Mouse (Mus musculus) left cerebral cortex, postnatal 10 days (tissue): Measurements from ENCODE around the gene Trim41. TPM values are rescaled to one million over a fixed set of nuclear protein-coding genes. Genes with fewer than 3 reads are reported as not detected.
"Not testable (repeated sequence)": the region's sequence is repeated elsewhere in the genome, so short reads cannot be mapped to it uniquely, and the experiment has no call there.

Experiments
- DNase-seq, 2 experiments: peaks; one replicate each; pipeline ENCODE4 v3.0.0; 2021 to 2022; ENCODE audit warnings: low spot score in 2 of 2, mixed read lengths in 1 of 2; ENCODE audit errors: extremely low spot score in 1 of 2
- intact Hi-C: fragments of 180-260 bp; cut with DNase I; formaldehyde crosslinking; loops from one replicate; pipeline ENCODE4 v1.15.1; 2025
- total RNA-seq, 2 experiments: library from RNA; stranded (reverse); gene quantifications; 2 replicates each; pipeline ENCODE4 v1.2.3; 2021

Trim41 gene
- total RNA-seq: 10 to 100 TPM; 44.0 to 48.2 TPM

DNA sequence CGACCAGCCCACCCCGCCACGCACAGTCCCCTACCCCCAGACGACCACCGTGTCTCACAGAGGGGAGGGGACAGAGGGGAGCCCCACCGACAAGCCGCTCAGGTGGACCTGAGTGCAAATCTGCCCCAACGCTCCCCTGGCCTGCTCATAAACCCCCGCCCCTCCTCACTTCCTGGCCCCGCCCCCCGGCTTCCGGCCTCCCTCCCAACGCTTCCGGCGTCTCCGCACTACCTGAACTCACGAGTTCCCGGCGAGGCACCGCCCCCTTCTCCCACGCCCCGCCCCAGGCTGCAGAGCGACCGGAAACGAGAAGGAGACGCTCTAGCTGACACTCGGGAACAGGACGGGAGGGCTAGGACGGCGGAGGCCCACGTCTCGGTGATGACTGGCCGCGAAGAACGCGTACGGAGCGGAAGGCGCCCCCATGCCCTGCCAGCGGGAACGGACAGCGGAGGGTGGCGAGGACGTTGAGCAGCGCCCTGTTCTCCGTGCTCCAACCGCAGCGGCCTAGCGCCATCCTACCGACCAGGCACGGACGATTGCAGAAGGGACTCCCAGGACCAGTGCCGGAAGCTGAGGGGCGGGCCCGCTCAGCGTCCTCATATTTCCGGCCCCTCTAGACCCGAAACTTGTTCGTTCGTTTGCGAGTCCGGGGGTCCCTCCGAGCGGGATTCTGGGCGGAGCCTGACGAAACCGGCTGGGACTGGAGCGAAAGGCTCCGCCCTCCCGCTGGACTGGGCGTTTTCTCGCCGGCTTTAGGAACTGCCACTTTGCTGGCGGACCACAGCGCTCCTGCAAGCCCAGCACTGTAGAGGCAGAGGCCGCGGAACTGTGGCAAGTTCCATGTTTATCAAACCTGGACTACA, at the start of gene Trim41:
TSS of gene Trim41 (minus strand) at position 554 of the 866 bp plus-strand sequence.
- DNase-seq: peak; percentile 97 to 100
- intact Hi-C loops: no loop called here

DNA sequence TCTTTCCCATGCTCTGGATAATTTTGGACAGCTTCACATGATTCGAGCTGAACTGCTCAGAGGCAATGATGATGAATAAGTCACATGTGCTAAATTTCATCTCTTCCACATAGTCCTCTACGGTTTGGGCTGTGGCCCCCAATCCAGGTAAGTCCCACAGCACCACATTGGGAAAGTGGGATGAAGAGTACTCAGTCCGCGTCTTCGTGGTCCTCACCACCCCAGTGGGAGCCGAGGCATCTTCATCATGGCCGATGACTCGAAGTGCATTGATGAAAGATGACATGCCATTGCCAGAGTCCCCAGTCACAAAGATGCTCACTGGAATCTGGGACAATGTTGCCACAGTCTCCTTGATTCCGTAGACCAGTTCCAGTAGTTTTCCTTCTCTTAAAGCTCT, 49.3 kb upstream of the Trim41 start:
- DNase-seq: no peak
- intact Hi-C loops: no loop called here

DNA sequence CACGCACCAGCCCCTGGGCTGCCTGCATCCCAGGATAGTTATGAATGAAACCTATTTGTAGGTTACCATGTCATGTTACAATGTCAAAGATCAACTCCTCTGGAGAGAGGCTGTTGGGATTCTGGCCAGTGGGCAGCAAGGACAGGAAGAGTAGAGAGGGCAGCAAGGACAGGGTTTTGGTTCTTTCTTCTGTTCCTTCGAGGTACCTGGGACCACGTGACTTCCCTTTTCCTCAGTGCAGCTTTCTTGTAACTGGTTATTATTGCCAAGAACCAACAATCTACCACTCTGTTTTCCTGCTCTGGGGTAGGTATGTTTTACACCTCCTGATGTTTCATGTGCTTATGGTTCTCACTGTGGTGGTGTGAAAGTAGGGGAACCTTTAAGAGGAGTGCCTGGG, 46.7 kb upstream of the Trim41 start:
- no peak for DNase-seq
- intact Hi-C loops: no loop called here

DNA sequence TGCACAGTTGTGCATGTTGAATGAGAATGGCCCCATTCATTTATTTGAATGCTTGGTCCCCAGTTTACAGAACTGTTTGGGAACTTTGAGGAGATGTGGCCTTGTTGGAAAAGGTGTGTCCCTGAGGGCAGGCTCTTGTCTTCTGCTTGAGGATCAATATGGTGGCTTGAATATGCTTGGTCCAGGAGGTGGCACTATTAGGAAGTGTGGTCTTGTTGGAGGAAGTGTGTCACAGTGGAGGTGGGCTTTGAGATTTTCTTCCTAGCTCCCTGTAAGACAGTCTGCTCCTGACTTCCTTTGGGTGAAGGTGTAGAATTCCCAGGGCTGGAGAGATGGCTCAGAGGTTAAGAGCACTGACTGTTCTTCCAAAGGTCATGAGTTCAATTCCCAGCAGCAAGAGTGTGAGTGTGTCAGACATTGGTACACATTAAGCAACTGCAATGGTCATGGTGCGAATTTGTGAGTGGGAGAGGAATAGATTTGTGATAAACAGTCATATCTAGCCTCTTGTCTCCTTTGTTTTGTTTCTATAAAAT, 45.7 kb upstream of the Trim41 start:
- intact Hi-C loops: no loop called here
- DNase-seq: no peak

DNA sequence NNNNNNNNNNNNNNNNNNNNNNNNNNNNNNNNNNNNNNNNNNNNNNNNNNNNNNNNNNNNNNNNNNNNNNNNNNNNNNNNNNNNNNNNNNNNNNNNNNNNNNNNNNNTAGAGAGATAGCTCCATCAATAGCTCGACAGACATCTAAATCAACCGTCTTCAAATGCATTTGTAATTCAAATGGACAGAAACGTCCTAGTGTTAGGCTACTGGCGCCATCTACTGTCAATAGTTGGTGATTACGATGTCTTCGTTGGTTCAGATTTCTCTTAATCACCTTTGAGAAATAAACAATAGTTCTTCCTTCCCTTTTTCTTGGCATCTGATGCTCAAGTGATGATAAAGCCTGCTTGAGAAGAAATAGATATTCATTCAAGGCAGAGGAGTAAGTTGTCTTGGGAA, 41.9 kb upstream of the Trim41 start:
- peak in 1 of 2 experiments; percentile 43 for DNase-seq
- intact Hi-C loops: no loop called here

DNA sequence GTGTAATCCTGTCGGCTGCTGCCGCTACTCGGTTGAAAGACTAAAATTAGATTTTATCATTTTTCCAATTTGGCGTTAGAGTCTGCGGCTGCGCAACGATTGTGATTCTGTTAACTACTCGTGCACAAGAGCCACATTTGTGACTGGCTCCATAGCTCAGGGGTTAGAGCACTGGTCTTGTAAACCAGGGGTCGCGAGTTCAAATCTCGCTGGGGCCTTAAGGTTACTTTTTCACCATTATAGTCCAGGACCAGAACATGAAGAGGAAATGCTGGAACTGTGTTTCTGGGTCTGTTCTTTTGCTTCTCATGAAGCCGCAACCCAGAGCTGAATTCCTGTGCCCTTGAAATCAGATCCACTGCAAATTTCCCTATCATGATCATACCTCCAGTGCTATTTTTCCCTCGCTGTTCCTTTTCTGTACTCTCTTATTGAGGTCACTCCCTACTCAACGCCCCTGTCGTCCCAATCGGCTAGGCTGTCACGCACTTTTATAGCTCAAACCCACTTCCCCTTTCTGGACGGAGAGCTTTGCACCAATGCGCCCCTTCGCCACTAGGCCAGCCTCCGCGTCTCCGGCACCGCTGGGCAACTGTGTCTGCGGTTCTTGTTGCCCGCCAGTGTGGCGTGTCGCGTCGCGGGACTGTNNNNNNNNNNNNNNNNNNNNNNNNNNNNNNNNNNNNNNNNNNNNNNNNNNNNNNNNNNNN, 36.5 kb upstream of the Trim41 start:
- DNase-seq: peak; percentile 80 to 88
- intact Hi-C loops: no loop called here

DNA sequence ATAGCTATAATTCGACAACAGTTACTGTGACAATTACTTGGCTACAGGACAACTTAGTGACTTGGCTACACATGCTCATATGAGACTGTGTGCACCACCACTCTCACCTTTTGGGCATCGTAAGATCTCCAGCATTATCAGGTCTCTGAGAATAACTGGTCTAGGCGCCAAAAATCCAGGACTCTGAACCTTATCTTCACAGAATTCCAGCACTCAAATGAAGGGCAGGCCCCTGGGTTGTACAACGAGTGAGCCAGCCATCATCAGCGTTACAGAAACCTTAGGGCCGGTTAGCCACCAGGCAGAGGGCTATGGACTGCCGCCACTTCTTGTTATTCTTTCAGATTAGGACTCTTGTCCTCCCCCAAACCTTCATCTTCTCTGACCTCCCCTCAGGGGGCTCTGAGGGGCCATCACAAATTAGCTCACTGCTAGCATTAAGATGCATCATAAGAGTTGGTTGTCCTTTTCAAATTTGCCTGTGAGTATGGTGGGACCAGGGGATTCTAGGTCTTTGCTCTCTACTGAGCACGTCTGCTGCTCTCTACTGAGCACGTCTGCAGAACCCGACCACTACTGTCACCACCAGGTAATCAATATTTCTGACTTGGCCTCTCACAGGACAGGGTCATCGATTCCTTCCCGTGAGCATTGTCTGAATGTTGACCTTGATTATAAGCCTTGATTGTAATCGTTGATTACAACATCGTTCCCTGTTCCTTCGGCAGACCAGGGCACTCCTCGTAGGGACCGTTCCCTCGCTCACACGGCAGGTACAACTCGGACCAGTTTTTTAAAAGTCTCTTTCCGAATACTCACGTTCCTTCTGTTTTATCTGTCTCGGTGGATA, 35.7 kb upstream of the Trim41 start:
- DNase-seq: no peak
- intact Hi-C loops: no loop called here

DNA sequence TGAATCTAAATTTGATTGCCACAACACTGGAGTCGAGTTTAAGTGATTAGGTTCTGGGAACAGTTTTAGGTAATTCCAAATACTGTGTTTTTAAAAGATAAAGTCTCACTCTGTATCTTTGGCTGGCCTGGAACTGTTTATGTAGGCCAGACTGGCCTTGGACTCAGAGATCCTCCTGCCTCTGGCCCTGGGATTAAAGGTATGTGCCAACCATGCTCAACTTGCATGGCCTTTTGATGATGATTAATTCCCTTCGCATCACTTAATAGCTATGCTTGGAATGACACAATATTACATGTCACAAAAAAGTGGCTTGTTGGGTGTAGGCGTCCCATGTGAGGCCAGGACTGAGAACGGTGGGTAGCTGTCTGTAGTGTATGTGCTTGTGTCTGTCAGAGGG, 35.0 kb upstream of the Trim41 start:
- intact Hi-C loops: no loop called here

DNA sequence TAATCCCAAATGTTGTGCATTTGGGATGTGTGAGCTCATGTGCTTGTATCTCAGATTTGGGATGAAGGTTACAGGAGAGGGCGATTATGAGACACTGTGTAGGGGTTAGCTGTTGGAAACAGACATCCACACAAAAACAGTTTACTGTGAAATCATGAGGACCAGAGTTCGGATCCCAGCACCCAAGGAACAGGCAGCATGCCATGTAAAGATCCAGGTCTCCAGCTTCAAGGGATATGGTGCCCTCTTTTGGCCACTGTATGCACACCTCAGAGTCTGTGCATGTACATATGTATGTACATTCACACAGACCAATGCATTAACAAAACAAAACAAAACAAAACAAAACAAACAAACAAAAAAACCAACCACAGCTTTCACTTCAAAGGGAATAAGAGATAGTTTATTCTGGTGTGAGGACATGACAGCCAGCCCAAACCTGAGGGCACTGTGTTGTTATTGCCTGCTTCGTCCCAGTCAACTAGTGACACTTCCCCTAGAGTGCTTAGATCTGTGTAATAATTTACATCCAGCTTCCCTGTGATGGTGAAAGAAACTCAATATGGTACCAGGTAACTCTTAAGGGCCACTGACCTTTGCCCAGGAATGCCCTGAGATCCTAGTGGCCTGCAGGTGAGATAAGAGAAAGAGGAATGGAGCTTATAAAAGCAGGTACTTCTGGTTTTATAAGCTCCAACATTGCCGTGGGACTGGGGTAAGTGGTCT, 34.3 kb upstream of the Trim41 start:
- no peak for DNase-seq
- intact Hi-C loops: no loop called here

More for the DNA sequence above, 35.0 kb upstream of the Trim41 start:
- DNase-seq: no peak

DNA sequence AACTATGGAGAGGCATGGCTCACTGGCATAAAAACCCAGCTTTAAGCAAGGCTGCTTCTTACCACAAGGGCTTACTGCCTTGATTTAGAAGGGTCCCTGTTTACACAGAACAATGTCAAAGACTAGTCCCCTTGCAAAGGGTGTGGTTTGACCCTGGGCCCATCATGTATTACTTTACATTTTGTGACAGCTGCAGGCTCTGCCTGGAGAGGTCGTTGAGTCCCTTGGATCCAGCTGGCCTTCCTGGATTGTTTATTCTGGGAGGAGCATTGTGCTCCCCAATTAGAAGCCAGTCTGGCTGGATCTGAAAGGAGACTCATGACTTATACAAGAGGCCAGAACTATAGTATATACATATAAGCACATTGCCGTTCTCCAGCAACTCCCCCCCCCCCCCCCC, 33.1 kb upstream of the Trim41 start:
- intact Hi-C loops: no loop called here
- DNase-seq: no peak

DNA sequence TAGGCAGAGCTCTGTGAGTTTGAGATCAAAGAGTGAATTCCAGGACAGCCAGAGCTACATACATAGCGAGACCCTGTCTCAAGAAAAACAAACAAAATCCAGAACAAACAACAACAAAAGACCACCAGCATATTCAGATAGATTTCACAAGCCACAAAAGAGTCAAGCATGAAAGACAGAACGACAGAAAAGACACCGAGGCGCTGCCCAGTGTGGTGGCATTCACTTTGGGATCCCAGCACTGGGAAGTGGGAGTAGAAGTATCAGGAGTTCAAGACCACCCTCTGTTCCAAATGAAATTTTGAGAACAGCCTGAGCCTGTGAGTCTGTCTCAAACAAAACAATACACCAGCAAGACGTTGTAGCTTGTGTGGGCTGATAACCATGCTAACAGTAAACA, 29.7 kb upstream of the Trim41 start:
- intact Hi-C loops: no loop called here

DNA sequence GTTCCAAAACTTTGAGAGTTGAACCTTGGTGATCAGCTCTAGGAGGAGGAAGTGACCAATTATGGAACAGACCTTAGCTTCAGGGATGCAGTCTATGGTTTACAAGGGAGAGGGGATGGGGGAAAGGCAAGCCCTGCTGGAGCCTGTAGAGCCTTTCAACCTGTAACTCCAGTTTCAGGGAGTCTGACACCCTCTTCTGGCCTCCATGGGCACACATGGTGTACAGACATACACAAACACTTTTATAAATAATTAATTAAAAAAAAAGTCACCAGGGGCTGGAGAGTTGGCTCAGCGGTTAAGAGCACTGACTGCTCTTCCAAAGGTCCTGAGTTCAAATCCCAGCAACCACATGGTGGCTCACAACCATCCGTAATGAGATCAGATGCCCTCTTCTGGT, 29.2 kb upstream of the Trim41 start:
- DNase-seq, intact Hi-C loops: not testable (repeated sequence)

More for the DNA sequence above, 29.7 kb upstream of the Trim41 start:
- no peak for DNase-seq

DNA sequence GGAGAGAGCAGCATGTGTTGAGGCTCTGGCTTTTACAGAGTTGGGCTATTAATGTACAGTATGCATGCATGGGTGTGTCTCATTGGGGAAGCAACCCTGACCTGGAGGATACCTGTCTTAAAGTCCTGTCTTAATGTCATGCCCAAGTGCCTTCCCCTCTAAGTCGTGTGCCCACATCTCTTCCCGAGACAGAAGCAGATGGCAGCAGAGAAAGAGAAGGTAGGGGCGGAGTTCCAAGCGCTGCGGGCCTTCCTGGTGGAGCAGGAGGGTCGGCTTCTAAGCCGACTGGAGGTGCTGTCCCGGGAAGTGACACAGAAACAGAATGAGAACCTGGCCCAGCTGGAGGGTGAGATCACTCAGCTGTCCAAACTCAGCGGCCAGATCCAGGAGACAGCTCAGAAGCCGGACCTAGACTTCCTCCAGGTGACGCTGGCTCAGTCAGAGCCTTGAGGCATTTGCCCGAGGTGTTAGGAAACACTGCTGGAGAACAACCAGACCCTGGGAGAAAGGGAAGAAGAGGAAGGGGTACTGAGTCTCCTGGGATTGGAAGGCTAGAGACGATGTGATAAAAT, 28.2 kb upstream of the Trim41 start:
- intact Hi-C loops: no loop called here
- no peak for DNase-seq

DNA sequence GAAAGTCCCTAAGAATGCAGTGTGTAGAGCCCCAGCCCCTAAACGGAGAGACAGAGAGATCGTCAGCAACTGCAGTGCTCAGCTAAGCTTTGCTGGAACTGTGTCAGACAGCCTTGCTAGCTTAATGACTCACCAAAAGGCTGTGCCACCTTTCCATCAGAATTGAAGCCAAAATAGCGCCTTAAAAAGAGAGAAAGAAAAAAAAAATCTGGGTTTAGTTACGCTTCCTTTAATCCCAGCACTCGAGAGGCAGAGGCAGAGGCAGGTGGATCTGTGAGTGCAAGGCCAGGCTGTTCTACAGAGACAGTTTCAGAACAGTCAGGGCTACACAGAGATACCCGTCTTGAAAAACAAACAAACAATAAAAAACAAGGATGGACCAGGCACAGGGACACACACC, 27.2 kb upstream of the Trim41 start:
- DNase-seq: no peak
- intact Hi-C loops: no loop called here

DNA sequence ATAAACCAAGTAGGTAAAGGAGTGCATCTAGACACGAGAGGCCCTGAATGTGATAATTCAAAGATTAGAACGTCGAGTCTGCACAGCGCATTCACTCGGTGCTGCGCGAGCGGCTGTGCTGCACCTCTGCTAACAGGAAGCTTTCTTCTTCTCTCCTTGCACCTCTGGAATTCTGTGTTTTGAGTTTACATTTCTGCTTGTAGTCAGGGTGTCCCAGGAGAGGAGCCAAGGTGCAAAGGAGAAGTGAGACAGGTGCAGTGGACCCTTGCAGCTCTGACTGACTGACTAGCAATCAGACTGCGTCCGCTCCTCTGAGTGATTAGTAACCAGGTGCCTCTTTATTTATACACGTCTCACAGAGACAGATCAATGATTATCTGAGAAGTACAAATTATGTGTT, 26.0 kb upstream of the Trim41 start:
- no peak for DNase-seq

DNA sequence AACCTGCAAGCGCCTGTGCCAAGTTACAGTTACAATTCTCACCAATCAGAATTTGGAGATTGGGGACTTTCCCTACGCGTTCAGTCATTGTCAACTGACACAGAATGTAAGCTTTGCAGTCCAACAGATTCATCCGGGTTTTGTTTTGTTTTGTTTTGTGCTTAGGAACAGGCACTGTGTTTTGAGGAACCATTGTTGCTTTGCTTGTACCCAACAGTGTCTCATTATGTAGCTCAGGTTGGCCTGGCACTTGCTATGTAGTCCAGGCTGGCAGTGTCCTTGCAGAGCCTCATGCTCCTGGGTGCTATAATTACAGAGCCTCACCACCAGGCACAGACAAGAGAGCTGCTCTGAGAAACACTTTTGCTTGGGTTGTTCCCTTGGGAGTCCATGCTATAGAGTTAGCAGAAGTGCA, 25.2 kb upstream of the Trim41 start:
- intact Hi-C loops: no loop called here
- DNase-seq: no peak

More for the DNA sequence above, 26.0 kb upstream of the Trim41 start:
- intact Hi-C loops: no loop called here

DNA sequence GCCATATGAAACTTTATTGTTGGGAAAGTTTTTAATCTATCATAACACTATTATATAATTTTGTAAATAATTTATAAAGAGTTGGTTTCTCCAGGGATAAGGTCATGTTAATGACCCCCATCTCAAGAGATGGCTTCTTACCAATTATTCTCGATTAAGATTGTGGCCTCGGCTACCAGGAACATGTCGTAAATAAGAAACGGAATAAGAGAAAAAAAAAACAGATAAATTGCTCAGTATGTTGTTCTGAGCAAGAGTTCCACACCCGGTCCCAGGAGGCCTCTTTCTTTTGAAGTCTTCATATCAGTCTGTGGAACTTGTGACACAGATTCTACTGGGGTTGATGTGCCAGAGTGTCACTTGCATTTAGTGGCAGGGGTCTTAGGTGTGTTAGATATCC, 24.1 kb upstream of the Trim41 start:
- no peak for DNase-seq

DNA sequence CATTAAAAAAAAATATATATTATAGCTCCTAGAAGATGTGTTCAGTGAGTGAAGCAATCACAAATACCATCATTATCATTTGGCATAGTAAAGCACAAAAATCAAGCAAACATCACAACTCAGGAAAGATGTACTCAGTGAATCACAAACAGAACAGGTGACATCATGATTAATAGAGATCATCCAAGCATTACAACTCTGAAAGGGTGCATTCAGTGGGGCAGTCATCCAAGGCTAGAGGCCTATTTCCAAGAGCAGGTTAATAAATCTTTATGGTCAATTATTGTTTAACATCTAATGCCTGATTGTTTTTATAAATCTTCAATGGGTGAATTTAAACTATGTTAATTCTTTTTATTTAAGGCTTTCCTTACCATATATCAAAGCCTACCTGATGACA, 23.7 kb upstream of the Trim41 start:
- intact Hi-C loops: no loop called here

More for the DNA sequence above, 24.1 kb upstream of the Trim41 start:
- intact Hi-C loops: no loop called here

More for the DNA sequence above, 23.7 kb upstream of the Trim41 start:
- DNase-seq: no peak
